Mouse (Mus musculus) cerebellum, adult 18-20 months (tissue): ENCODE results near the gene Nfix.

Experiments
- DNase-seq, 2 experiments: peaks; one replicate each; pipeline ENCODE4 v3.0.0; 2021

Nfix gene

DNA sequence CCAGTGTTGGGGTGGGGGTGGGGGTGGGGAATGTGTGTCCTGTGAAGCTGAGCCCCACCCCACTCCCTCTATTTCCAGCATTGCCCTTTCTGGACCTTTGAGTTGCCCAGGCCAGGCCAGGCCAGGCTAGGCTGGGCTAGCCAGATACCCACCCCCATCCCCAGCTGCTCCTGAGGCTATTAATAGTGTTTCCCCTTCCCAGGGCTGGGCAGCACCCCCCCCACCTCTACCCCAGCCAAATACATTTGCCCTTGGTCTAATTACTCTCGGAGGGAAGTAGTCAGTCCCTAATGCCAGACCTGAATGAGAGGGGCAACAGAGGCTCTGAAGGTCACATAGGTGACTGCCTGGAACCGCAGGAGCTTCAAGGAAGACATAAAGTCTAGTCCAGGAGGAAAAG lies 64.5 kb downstream of the Nfix start:
- DNase-seq = peak in 1 of 2 experiments; percentile 32

- peak in 1 of 2 experiments; percentile 36 for DNase-seq
Observed at GRCm38 (mm10) chr8:84734680-84735079, 65.5 kb downstream of the Nfix start.

- peak in 1 of 2 experiments; percentile 25 for DNase-seq
Observed at GRCm38 (mm10) chr8:84733959-84734358, 66.2 kb downstream of the Nfix start.

GRCm38 (mm10) chr8:84732996-84733395 lies 67.1 kb downstream of the Nfix start:
- DNase-seq = peak in 1 of 2 experiments; percentile 23

DNA sequence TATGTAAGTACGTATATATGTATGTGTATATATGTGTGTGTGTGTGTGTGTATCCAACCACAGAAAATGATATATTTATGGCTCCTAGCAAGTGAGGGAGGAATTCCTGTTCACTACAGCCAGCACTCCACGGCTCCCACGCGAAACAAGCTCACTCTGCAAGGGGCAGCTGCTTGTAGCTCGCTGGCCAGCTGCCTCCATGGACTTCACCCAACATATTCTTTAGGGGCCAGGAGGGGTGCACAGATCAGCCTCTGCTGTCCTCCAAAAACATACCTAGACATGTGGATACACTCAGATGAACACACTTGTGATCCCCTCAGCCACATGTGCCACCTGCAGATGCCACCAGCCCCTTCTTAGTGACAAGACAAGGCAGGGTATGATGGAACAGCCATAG lies 67.6 kb downstream of the Nfix start:
- peak in 1 of 2 experiments; percentile 28 for DNase-seq

DNA sequence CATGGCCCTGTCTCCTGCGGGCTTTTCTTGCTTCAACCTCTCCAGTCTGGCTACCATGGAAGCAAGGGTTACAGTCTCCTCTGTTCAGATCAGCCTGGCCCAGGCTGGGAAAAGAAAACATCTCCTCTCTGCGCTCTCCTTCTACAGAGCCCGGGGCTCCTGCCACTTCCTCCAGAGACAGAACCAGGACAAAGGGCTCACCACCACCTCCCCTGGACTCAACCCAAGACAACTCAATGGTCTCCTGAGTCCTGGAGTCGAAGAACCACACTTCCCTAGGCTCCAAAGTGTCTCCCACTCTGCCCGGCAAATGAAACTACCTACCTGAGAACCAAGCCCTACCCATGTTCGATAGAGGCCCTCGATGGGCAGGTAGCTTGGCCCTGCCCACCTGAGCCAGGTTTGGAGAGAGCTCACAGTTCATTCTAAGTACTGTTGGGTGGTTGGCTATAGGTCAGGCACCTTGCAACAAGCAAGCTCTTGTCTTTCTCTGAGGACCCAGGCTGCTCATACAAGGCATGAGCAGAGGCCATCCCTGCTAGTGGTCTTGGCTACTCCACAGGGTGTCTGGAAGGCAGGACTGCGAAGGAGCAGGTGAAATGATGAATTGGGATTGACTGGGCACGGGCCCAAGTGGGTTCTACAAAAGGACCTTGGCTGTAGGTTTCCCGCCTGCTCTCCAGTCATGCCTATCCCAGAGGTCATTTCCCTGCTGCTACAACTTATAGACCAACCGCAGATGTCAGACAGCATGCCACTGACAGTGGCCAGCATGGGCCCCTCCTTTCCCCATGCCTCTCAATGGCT lies 68.6 kb downstream of the Nfix start:
- DNase-seq = peak in 1 of 2 experiments; percentile 50

GRCm38 (mm10) chr8:84730541-84731370 lies 69.4 kb downstream of the Nfix start:
- peak in 1 of 2 experiments; percentile 54 for DNase-seq

GRCm38 (mm10) chr8:84729921-84730362 lies 70.2 kb downstream of the Nfix start:
- peak; percentile 64 to 77 for DNase-seq

DNA sequence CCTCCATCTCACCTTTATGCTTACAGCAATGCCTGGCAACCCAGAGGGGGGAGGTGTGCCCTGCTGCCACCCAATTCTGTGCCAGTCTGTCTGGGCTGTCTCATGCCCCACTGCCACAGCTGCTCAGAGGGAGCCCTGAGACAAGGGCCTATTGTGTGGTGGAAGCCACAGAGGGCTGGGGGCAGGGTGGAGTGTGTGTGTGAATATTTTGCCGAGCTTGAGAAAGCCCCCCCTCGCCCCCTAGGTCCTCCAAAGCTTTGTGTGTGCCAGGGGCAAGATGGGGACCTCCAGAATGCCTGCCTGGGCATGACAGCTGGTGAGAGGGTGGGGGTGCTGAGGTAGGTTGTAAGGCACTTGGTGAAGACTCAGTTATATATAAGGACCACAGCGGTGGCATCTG lies 71.7 kb downstream of the Nfix start:
- DNase-seq = peak in 1 of 2 experiments; percentile 33

DNA sequence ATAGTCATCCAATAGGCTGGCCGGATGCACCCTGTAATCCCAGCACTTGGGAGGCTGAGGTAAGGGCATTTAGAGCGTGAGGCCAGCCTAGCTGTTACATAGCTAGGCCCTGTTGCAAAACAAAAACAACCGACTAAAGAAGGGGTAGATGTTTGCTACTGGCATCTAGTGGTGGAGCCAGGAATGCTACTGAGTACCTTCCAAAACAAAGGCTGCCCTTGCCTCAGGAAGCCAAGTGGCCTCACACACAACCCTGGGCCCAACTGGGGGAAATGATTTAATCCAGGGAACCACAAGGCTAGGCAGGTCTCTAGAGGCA lies 74.2 kb downstream of the Nfix start:
- peak in 1 of 2 experiments; percentile 60 for DNase-seq

DNA sequence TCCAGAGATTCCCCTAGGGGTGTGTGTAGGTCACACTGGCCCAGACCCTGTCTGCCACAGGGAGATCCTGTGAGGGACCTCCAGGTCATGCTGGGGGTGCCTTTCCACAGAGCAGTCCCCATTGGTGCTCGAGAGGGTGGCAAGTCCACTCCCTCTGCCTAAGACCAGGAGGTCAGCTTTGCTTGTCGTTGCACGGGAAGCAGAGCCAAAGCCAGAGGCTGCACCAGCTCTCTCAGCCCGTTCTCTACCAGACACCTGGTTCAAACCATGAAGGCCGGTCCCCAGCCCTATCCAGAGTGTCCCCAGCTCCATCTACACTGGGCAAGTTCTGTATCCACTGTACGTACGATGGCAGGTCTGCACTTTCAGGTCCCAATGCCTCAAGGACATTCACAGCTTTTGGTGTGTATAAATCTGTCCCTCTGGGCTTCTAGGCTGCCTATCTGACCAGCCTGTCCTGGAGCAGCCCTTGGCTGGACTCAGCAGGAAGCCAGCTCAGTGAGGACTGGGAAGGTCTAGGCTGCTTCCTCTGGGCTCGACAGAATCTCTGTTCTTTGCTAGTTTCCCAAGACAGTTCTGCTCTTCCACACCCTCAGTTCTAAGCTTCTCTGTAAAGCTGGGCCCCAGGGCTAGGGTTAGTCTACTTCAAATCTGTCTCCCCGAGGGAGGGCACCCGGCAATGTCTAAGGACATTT lies 74.8 kb downstream of the Nfix start:
- peak in 1 of 2 experiments; percentile 25 for DNase-seq

- DNase-seq = peak in 1 of 2 experiments; percentile 8
Observed at GRCm38 (mm10) chr8:84724683-84725082, 75.5 kb downstream of the Nfix start.

DNA sequence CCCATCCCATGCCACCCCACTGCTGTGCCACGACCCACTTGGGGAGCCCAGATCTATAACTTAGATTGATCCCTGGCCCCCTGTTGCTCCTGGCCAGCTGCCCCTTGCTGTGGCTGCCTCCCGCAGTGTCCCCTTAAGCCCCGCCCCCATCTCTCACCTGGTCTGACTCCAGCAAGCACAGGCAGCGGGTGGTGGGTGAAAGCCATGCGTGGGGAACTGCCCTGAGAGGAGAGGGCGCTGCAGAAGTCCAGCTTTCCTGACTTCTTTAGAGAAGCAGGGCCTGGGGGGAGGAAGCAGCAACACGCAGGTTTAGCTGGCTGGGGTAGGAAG lies 76.6 kb downstream of the Nfix start:
- peak in 1 of 2 experiments; percentile 26 for DNase-seq

- peak; percentile 61 to 65 for DNase-seq
Observed at GRCm38 (mm10) chr8:84722850-84723570, 77.1 kb downstream of the Nfix start, which contains the start of gene G430095P16Rik. Gene G430095P16Rik (plus strand): TSS chr8:84723007.

- no peak for DNase-seq
Observed at GRCm38 (mm10) chr8:84722530-84722849, 77.7 kb downstream of the Nfix start.

DNA sequence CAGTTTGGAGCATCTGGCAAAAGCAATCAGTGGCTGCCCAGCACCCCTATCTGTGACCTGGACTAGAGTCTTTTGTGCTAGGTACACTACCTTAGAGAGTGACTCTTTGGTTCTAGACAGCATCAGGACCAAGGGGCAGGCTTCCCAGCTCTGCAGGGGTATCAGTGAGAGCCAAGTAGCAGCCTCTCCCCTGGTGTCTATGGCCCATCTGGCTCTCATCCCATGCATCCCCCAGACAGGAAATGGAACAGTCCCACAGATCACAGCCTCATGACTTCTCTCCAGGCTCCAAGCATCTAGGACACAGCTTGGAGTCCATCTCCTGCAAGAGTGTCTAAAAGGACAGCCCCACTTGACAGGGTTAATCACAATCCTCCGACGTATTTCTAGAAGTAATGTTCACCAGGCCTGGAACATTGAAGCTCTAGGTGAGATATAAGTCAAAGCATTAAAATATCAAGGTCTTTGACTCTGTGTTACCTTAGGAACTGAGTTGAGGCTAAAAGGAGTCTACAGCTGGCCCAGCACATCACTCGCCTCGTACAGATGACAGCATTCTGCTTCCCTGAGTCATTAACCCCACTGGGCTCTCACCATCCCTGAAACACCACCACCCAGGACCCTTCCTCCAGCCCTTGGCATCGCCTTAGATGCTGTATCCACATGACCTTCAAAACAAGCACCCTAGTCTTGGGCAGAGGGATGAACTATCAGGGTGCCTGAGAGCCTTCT lies 81.0 kb downstream of the Nfix start:
- DNase-seq = peak in 1 of 2 experiments; percentile 49

- DNase-seq = no peak
Observed at GRCm38 (mm10) chr8:84718476-84718875, 81.7 kb downstream of the Nfix start.

DNA sequence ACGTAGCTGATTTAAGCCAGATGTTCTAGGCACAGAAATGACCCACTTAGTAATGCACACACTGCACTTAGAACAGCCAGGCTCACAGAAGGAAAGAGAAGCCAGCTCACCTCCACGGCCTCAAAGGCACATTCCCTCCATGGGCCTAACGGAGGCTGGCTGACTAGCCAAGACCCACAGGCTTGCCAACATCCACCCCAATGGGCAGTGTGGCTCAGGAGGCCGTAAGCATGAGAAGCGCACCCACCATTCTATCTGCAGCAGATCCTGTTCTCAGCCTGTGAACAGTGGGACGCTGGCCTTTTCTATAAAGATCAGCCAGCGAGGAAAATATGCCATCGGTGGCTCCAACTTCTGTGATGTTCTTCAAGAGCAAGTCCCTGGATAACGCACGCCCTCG lies 83.4 kb downstream of the Nfix start:
- no peak for DNase-seq

DNA sequence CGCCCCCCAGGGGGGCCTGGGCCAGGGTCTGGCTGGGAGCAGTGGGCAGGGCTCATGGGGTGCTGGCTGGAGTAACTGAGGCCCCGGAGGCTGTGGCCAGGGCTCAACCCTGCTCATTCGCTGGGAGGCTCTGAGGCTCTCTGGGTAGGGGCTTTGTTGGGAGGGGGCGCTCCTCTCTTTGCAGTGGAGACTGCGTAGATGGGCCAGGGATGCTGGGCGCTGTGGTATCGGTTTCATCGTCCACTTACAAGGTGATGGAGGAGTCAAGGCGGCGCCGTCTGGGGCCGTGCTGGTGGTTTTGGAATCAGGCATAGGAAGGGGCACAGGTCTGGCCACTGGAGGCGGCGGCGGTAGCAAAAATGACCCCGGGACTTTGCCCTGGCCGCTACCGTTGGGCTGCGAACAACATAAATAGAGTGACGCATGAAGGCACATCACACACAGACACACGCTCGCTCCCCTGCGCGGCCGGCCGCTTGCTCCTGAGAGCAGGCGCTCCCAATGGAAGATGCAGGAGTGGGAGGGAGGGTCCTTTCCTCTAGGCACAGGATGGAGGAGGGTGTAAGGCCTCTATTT lies 84.2 kb downstream of the Nfix start:
- no peak for DNase-seq

- no peak for DNase-seq
Observed at GRCm38 (mm10) chr8:84714161-84714560, 86.0 kb downstream of the Nfix start.

GRCm38 (mm10) chr8:84713381-84713780 lies 86.8 kb downstream of the Nfix start:
- no peak for DNase-seq

DNA sequence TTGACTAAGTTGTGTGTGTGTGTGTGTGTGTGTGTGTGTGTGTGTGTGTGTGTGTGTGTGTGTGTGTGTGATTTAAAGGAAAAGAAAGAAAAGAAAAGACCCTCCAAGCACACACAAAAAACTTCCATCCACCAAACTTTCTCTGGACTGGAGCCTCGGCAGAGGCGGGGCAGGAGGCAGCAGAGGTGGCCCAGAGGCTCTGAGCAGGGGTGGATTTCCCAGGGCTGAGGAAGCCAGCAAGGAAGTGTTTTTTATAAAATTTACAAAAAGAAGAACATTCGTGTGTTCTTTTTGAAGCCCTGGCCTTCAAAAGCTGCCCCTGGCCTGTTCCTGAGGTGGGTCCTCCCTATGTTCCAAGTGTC lies 87.4 kb downstream of the Nfix start:
- no peak for DNase-seq
